Mouse (Mus musculus) liver, embryonic 14.5 days (tissue): ENCODE measurements at regions not wholly inside any gene's neighbourhood (a gene's known extent, or its start where the extent isn't known, plus 50 kb on each side); places are given as distances from the start of the nearest gene placed in this dataset.

Source experiments
- ATAC-seq: fragments of 200-750 bp; cut with Nextera tagmentation; 2 replicates; pipeline ENCODE4 v1.8.0; 2017; ENCODE audit warnings: moderate number of reproducible peaks, mild to moderate bottlenecking, moderate library complexity; ENCODE audit not compliant: insufficient read depth
- DNase-seq, 3 experiments: peaks; one replicate each; pipeline ENCODE4 v3.0.0-alpha.2; 2012 to 2013; ENCODE audit warnings: low read depth in 3 of 3, low spot score in 3 of 3
- H3K27ac ChIP-seq: fragments of 300-500 bp; sonication (generic); 2 replicates; pipeline ENCODE4 v1.5.1; 2014; ENCODE audit warnings: moderate library complexity, mild to moderate bottlenecking, control low read depth, inconsistent platforms
- H3K27me3 ChIP-seq: fragments of 300-500 bp; sonication (generic); 2 replicates; pipeline ENCODE4 v1.6.1; 2014; ENCODE audit warnings: mild to moderate bottlenecking, low read length, moderate library complexity; ENCODE audit not compliant: control insufficient read depth, insufficient read depth
- H3K36me3 ChIP-seq: fragments of 300-500 bp; sonication (generic); replicated peaks from 2 replicates; pipeline ENCODE4 v1.6.1; 2014; ENCODE audit warnings: low read depth; ENCODE audit not compliant: control insufficient read depth, insufficient read depth
- H3K4me1 ChIP-seq, 2 experiments: fragments of 200-500 bp in 1 of 2; fragments of 300-500 bp in 1 of 2; sonication (generic) in 1 of 2; replicated peaks; 2 replicates each; pipeline ENCODE4 v1.6.1; 2012 to 2014; ENCODE audit warnings: antibody characterized with exemption in 1 of 2, inconsistent platforms in 1 of 2, low read length in 1 of 2; ENCODE audit not compliant: control insufficient read depth in 2 of 2, insufficient read depth in 2 of 2
- H3K4me2 ChIP-seq: fragments of 300-500 bp; sonication (generic); 2 replicates; pipeline ENCODE4 v1.6.1; 2014; ENCODE audit warnings: low read depth, mild to moderate bottlenecking, control low read depth, moderate library complexity
- H3K4me3 ChIP-seq, 2 experiments: fragments of 200-500 bp in 1 of 2; fragments of 300-500 bp in 1 of 2; sonication (generic) in 1 of 2; 2 replicates each; pipeline ENCODE4 v1.5.1; 2012 to 2014; ENCODE audit warnings: low read depth in 2 of 2, low read length in 2 of 2, mild to moderate bottlenecking in 2 of 2, control low read depth in 1 of 2, inconsistent platforms in 1 of 2, moderate library complexity in 1 of 2; ENCODE audit not compliant: insufficient read depth in 1 of 2
- H3K9ac ChIP-seq: fragments of 300-500 bp; sonication (generic); replicated peaks from 2 replicates; pipeline ENCODE4 v1.6.1; 2014; ENCODE audit warnings: mild to moderate bottlenecking, control low read depth, moderate library complexity
- H3K9me3 ChIP-seq: fragments of 300-500 bp; sonication (generic); 2 replicates; pipeline ENCODE4 v1.6.1; 2016; ENCODE audit warnings: low read length, mixed read lengths; ENCODE audit not compliant: control insufficient read depth
- CTCF ChIP-seq: IDR thresholded peaks from 2 replicates; pipeline ENCODE4 v1.5.1; 2016; ENCODE audit warnings: antibody characterized with exemption, low read depth, control low read depth
- EP300 ChIP-seq: IDR thresholded peaks from 2 replicates; pipeline ENCODE4 v1.6.1; 2016; ENCODE audit warnings: antibody characterized with exemption, low read depth
- WGBS: fragments of 180-500 bp; shearing (Covaris S2); extraction: QIAGEN DNeasy Blood & Tissue Kit; methylation state at CpG from one replicate; pipeline ENCODE4 v1.1.7; 2014; ENCODE audit not compliant: insufficient replicate concordance; 5-methylcytosine and 5-hydroxymethylcytosine counted together

GRCm38 (mm10) chr3:144361203-144361978 lies 156.4 kb upstream of the Lmo4 start:
- Histone ChIP-seq H3K9ac (no peak overlapping the region), H3K27me3 (no peaks in the 10 kb centered on the region)
- 50% methylated on average over 4 of the region's 4 CpGs for WGBS

GRCm38 (mm10) chr3:144356948-144357295 lies 151.9 kb upstream of the Lmo4 start:
- no peak overlapping the region for H3K4me3 ChIP-seq
- no peaks in the 10 kb centered on the region for H3K4me1 ChIP-seq
- no peak overlapping the region for H3K4me2 ChIP-seq
- H3K36me3 ChIP-seq: no peaks in the 10 kb centered on the region
- TF ChIP-seq CTCF (no peak), EP300 (no peak)
- H3K27ac ChIP-seq: no peak overlapping the region
- no peaks in the 10 kb centered on the region for H3K9me3 ChIP-seq
- no peaks in the 10 kb centered on the region for H3K27me3 ChIP-seq
- DNase-seq: no peak
- ATAC-seq: no peak
- WGBS: 59% methylated on average over 11 of the region's 11 CpGs
- H3K9ac ChIP-seq: no peak overlapping the region

More at GRCm38 (mm10) chr3:144361203-144361978, 156.4 kb upstream of the Lmo4 start:
- Histone ChIP-seq H3K4me2 (no peak overlapping the region), H3K27ac (no peak overlapping the region), H3K4me1 (no peaks in the 10 kb centered on the region), H3K36me3 (no peaks in the 10 kb centered on the region), H3K4me3 (no peak overlapping the region), H3K9me3 (no peaks in the 10 kb centered on the region)
- TF ChIP-seq EP300: no peak
- no peak for TF ChIP-seq CTCF
- no peak for ATAC-seq
- no peak for DNase-seq

- ATAC-seq: peak; percentile 28; the same call in 1 of the 2 replicates
Observed at GRCm38 (mm10) chr3:144356103-144356947, 151.3 kb upstream of the Lmo4 start.

DNA sequence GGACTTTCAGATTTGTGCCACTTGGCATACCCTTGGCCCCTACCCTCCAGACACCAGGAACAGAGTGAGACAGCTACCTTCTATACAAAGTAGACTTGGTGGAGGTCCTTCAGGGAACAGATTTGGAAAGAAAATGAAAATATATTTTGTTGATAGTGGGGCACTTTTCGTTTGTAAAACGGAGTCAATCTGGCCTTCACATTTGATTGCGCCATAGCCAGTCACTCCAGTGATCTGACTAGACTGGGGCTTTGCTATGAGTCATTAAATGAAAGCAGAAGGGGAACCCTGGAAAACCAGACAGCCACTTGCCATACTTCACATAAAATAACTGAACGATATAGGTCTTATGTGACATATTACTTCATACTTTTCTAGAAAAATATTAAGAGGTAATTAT lies 147.5 kb upstream of the Lmo4 start:
- whole genome bisulfite sequencing: 42% methylated on average over 4 of the region's 4 CpGs
- ATAC-seq (no peak), DNase-seq (no peak)
- TF ChIP-seq CTCF (no peak), EP300 (no peak)
- Histone ChIP-seq H3K36me3 (no peaks in the 10 kb centered on the region), H3K27me3 (no peaks in the 10 kb centered on the region), H3K9me3 (no peaks in the 10 kb centered on the region), H3K27ac (no peak overlapping the region), H3K4me3 (no peak overlapping the region), H3K4me2 (no peak overlapping the region), H3K9ac (no peak overlapping the region), H3K4me1 (no peaks in the 10 kb centered on the region)

More at GRCm38 (mm10) chr3:144356103-144356947, 151.3 kb upstream of the Lmo4 start:
- Histone ChIP-seq H3K9ac (no peak overlapping the region), H3K9me3 (no peaks in the 10 kb centered on the region), H3K36me3 (no peaks in the 10 kb centered on the region), H3K4me1 (no peaks in the 10 kb centered on the region), H3K4me3 (no peak overlapping the region), H3K27ac (no peak overlapping the region), H3K27me3 (no peaks in the 10 kb centered on the region), H3K4me2 (no peak overlapping the region)
- peak in 1 of 3 experiments; percentile 10 for DNase-seq
- 27% methylated on average over 17 of the region's 17 CpGs for WGBS
- TF ChIP-seq EP300 (peak; percentile 12; the same call in 1 of the 2 replicates), CTCF (no peak)

- ATAC-seq (no peak), DNase-seq (no peak)
- TF ChIP-seq CTCF (no peak), EP300 (no peak)
- no peaks in the 10 kb centered on the region for H3K9me3 ChIP-seq
- H3K27ac ChIP-seq: no peak overlapping the region
- 68% methylated on average over 9 of the region's 9 CpGs for WGBS
- H3K27me3 ChIP-seq: no peaks in the 10 kb centered on the region
- H3K4me1 ChIP-seq: no peaks in the 10 kb centered on the region
- H3K36me3 ChIP-seq: no peaks in the 10 kb centered on the region
- H3K4me3 ChIP-seq: no peak overlapping the region
- H3K9ac ChIP-seq: no peak overlapping the region
- no peak overlapping the region for H3K4me2 ChIP-seq
Observed at GRCm38 (mm10) chr3:144348431-144348830, 143.4 kb upstream of the Lmo4 start.
